Mouse (Mus musculus): Measurements from ENCODE around the gene Fam161b.

- TF ChIP-seq CTCF (IDR thresholded peaks at IDR 0.05; ENCODE audit: low read depth, low read length) (no peak), POLR2A (IDR thresholded peaks at IDR 0.05; ENCODE audit: borderline replicate concordance, low read depth, low read length) (no peak; the same call in 1 of the 2 replicates)
These were observed 44.7 kb downstream of the Fam161b start, which contains the start of gene Zfp410 for GRCm38 (mm10) chr12:84316721-84317621.

Measured in bone marrow macrophage, adult 2 months (primary cell).